Mouse (Mus musculus) brown adipose tissue, adult 24 weeks (tissue): ENCODE results near the gene Ppp1r18. TPM values are rescaled to one million over a fixed set of nuclear protein-coding genes. Genes with fewer than 3 reads are reported as not detected.

Experiments
- H3K27ac ChIP-seq: fragments of 200-500 bp; replicated peaks from 2 replicates; pipeline ENCODE4 v1.5.1; 2012; ENCODE audit warnings: low read depth, mild to moderate bottlenecking, low read length
- H3K4me1 ChIP-seq: fragments of 200-500 bp; 2 replicates; pipeline ENCODE4 v1.6.1; 2012; ENCODE audit warnings: low read length, mixed read lengths; ENCODE audit not compliant: control insufficient read depth, insufficient read depth, insufficient read length
- H3K4me3 ChIP-seq: fragments of 200-500 bp; 2 replicates; pipeline ENCODE4 v1.5.1; 2012; ENCODE audit warnings: low read depth, mild to moderate bottlenecking, low read length, moderate library complexity; ENCODE audit not compliant: insufficient read depth
- polyA plus RNA-seq: library from polyadenylated mRNA; stranded (reverse); fragments of >200 nt; gene quantifications from 2 replicates; pipeline ENCODE4 v1.2.4, GENCODE M21; 2012; ENCODE audit not compliant: missing spikeins, insufficient read depth, insufficient read length

Ppp1r18 gene
- polyA plus RNA-seq, 1 experiment: 8.8 TPM

GRCm38 (mm10) chr17:35848112-35848511 lies 17.3 kb upstream of the Ppp1r18 start:
- no peaks in the 10 kb centered on the region for H3K4me1 ChIP-seq
- H3K27ac ChIP-seq: no peak overlapping the region
- no peak overlapping the region for H3K4me3 ChIP-seq

- Histone ChIP-seq H3K27ac (no peak overlapping the region), H3K4me3 (no peak overlapping the region), H3K4me1 (no peaks in the 10 kb centered on the region)
Observed at GRCm38 (mm10) chr17:35850974-35851373, 14.4 kb upstream of the Ppp1r18 start.

- Histone ChIP-seq H3K4me1 (no peaks in the 10 kb centered on the region; the same call in 1 of the 2 replicates), H3K4me3 (no peak overlapping the region), H3K27ac (no peak overlapping the region)
Observed at GRCm38 (mm10) chr17:35859371-35859770, 6.0 kb upstream of the Ppp1r18 start.

DNA sequence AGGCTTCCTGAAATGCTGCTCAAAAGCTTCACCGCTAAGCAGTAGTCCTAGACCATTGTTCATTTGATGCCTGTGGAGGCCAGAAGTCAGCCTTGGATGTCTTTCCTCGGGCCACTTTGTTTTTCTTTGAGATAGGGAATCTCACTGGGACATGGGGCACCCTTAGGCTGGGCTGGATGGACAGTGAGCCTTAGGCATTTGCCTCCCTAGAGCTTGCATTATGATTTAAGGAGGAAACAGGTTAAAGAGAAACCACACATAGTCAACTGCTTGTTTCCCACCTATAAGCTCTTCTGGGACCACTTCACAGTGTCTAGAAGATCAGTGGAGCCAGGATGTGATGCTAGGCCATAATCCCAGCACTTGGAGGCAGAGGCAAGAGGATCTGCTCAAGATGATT lies 5.6 kb upstream of the Ppp1r18 start:
- Histone ChIP-seq H3K4me3 (no peak overlapping the region), H3K4me1 (peaks cover under 1% of the 10 kb centered on the region; the same call in 1 of the 2 replicates), H3K27ac (no peak overlapping the region)

DNA sequence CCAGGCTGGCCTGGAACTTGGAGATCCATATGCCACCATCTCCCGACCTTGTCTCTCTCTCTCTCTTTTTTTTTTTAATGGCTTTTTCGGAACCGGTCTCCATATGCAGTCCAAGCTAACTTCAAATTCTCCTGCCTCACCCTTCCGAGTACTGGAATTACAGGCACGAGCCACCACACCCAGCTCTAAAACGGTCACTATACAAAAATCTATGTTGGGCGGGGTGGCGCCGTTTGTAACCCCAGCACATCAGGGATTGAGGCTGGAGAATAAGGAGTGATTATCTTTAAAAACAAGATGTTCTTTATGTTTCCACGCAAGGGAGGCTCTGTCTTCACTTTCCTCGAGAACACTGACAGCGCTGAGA lies 4.6 kb upstream of the Ppp1r18 start:
- Histone ChIP-seq H3K4me3 (peak overlapping the region; percentile 54), H3K27ac (peak overlapping the region; percentile 62; the same call in 1 of the 2 replicates)

GRCm38 (mm10) chr17:35861198-35861857 lies 4.1 kb upstream of the Ppp1r18 start, which contains the start of gene Nrm:
TSS of gene Nrm (plus strand) at chr17:35861318.
- peak within 1 kb of the TSS; percentile 83 for H3K4me3 ChIP-seq
- H3K4me1 ChIP-seq: peaks cover 3% of the 10 kb centered on the region; the same call in 1 of the 2 replicates
- peak within 1 kb of the TSS; percentile 62; the same call in 1 of the 2 replicates for H3K27ac ChIP-seq

More for the DNA sequence above, 4.6 kb upstream of the Ppp1r18 start:
- H3K4me1 ChIP-seq: peaks cover 3% of the 10 kb centered on the region; the same call in 1 of the 2 replicates

GRCm38 (mm10) chr17:35864832-35865353 lies 500 bp upstream of the Ppp1r18 start:
- peak overlapping the region; percentile 99 for H3K27ac ChIP-seq
- H3K4me3 ChIP-seq: peak overlapping the region; percentile 78
- peaks cover 3% of the 10 kb centered on the region; the same call in 1 of the 2 replicates for H3K4me1 ChIP-seq

- Histone ChIP-seq H3K4me1 (peaks cover 3% of the 10 kb centered on the region; the same call in 1 of the 2 replicates), H3K4me3 (peak overlapping the region; percentile 78), H3K27ac (peak overlapping the region; percentile 99)
Observed at GRCm38 (mm10) chr17:35866281-35866831, 963 bp downstream of the Ppp1r18 start.

GRCm38 (mm10) chr17:35866911-35867890 lies 1.8 kb downstream of the Ppp1r18 start:
- Histone ChIP-seq H3K4me3 (peak overlapping the region; percentile 78), H3K27ac (peak overlapping the region; percentile 99), H3K4me1 (peaks cover 3% of the 10 kb centered on the region; the same call in 1 of the 2 replicates)

DNA sequence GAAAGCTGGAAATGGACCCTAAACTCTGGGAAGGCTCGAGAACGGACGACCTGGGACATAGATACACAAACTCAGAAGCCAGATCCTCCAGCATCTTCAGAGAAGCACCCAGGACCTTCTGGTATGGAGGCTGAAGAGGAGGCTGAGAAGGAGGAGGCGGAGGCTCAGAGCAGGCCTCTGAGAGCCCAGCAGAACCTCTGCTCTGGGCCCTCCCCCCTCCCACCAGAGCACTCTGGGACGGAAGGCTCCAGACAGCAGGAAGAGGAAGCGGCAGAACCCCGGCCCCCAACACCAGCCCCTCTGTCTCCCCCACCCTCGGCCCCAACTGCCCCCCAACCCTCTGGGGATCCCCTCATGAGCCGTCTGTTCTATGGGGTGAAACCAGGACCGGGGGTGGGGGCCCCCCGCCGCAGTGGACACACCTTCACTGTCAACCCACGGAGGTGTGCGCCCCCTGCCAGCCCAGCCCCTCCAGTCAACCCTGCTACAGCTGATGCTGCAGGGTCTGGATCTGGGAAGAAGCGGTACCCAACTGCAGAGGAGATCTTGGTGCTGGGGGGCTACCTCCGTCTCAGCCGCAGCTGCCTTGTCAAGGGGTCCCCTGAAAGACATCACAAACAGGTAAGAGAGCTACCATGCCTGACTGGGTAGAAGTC lies 2.9 kb downstream of the Ppp1r18 start:
- Histone ChIP-seq H3K27ac (peak overlapping the region; percentile 99), H3K4me1 (peaks cover 6% of the 10 kb centered on the region; the same call in 1 of the 2 replicates), H3K4me3 (peak overlapping the region; percentile 78)

- peaks cover 6% of the 10 kb centered on the region; the same call in 1 of the 2 replicates for H3K4me1 ChIP-seq
- H3K4me3 ChIP-seq: peak overlapping the region; percentile 78
- peak overlapping the region; percentile 99 for H3K27ac ChIP-seq
Observed at GRCm38 (mm10) chr17:35868961-35869345, 3.6 kb downstream of the Ppp1r18 start.

GRCm38 (mm10) chr17:35869346-35870067 lies 4.1 kb downstream of the Ppp1r18 start:
- Histone ChIP-seq H3K4me1 (peaks cover 6% of the 10 kb centered on the region; the same call in 1 of the 2 replicates), H3K27ac (peak overlapping the region; percentile 99), H3K4me3 (peak overlapping the region; percentile 78)

GRCm38 (mm10) chr17:35870151-35870883 lies 4.9 kb downstream of the Ppp1r18 start:
- 0 out of 2 replicates have a peak, but pooled peaks cover 2% of the 10 kb centered on the region for H3K4me1 ChIP-seq
- peak overlapping the region; percentile 78 for H3K4me3 ChIP-seq
- peak overlapping the region; percentile 99 for H3K27ac ChIP-seq
